Mouse (Mus musculus) embryonic fibroblast, embryonic 13.5 days (primary cell): Measurements from ENCODE around the gene Nbea. TPM values are rescaled to one million over a fixed set of nuclear protein-coding genes. Genes with fewer than 3 reads are reported as not detected.
A peak's percentile ranks its signal among the peaks of the same experiment; 100 is the strongest.

Experiments
- H3K27ac ChIP-seq: 2 replicates; pipeline ENCODE4 v1.5.1; 2012; ENCODE audit warnings: low read length, control low read depth, inconsistent platforms; ENCODE audit not compliant: insufficient read depth
- H3K4me1 ChIP-seq: 2 replicates; pipeline ENCODE4 v1.6.1; 2011; ENCODE audit warnings: low read length; ENCODE audit not compliant: control insufficient read depth, insufficient read depth
- H3K4me3 ChIP-seq: 2 replicates; pipeline ENCODE4 v1.5.1; 2011; ENCODE audit warnings: mild to moderate bottlenecking, control low read depth, low read length; ENCODE audit not compliant: insufficient read depth
- CTCF ChIP-seq: IDR thresholded peaks from 2 replicates; pipeline ENCODE4 v1.5.1; 2011; ENCODE audit warnings: mild to moderate bottlenecking, control low read depth, low read length, moderate library complexity, borderline replicate concordance; ENCODE audit not compliant: insufficient read depth
- POLR2A ChIP-seq: IDR thresholded peaks from 2 replicates; pipeline ENCODE4 v1.6.1; 2011; ENCODE audit warnings: low read depth, mild to moderate bottlenecking, control low read depth, low read length, moderate library complexity
- polyA plus RNA-seq: library from polyadenylated mRNA; stranded (reverse); fragments of >200 nt; gene quantifications from 2 replicates; pipeline ENCODE4 v1.2.4, GENCODE M21; 2011; ENCODE audit warnings: low read depth; ENCODE audit not compliant: missing spikeins, insufficient read length

Nbea gene
- polyA plus RNA-seq, 1 experiment, result 35.3 TPM

DNA sequence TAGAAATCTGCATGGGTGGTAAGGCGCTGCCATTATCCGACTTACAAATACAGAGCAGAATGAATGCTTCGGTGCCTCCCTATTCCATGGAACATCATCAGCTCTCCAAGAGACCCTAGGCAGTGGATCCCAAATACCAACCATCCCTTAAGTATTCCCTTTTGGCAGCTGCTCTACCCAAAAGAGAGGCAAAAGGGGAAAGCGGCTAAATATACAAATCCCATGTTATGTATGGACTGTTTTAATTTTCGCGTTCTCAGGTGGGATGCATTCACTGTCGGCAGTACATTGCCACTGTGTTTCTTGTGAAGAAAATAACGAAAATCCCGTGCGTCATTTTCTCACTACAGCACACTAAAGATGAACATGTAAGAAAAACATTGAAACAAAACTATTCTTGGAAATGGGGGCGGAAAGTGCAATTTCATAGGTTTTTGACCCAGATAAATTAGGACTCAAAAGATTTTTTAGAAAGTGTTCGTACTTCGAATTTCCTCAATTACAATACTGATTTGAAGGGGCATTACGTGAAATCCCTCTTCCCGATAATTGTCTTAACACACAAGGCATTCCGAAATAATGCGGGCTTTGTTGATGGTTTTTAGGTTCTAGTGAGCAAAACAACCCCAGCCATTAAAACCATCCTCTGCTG, 396.5 kb downstream of the Nbea start:
- Histone ChIP-seq H3K27ac (peak overlapping the region; percentile 37; the same call in 1 of the 2 replicates), H3K4me3 (peak overlapping the region; percentile 42), H3K4me1 (no peaks in the 10 kb centered on the region)
- no peak for TF ChIP-seq CTCF
- no peak for TF ChIP-seq POLR2A

DNA sequence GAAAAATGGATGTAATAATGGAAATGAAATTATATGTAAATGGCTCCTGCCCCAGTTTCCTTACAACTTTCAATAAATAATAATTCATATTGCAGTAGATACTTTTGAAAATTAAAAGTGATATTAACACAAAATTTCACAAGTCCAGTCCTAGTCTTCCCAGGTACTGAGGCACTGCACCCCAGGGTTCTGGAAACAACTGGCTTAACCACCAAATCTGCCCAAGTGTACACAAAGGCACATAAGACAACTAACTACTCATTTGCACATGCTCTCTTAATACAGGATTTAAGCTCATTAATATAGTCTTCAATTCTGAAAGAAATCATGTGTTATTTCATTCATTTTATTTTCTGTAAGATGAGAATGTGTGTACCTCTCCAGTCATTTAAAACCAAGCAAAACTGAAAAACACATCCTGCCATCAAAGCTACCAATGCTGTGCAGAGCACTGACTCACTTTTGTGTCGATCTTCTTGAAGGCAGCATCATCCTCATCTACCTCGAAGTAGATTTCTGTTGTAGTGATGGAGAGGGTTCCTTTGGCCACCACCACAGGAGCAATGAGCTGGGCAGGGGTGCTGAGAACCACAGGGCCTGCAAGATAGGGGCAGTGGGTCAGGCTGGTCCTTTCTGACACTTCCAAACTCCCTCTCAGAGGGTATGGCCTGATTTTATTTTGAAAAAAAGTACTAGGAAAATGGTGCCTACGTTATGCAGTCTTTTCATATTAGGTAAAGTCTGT, 397.3 kb downstream of the Nbea start:
- Histone ChIP-seq H3K4me1 (peaks cover 2% of the 10 kb centered on the region; the same call in 1 of the 2 replicates), H3K27ac (no peak overlapping the region), H3K4me3 (peak overlapping the region; percentile 27; the same call in 1 of the 2 replicates)
- TF ChIP-seq POLR2A (no peak), CTCF (no peak)

DNA sequence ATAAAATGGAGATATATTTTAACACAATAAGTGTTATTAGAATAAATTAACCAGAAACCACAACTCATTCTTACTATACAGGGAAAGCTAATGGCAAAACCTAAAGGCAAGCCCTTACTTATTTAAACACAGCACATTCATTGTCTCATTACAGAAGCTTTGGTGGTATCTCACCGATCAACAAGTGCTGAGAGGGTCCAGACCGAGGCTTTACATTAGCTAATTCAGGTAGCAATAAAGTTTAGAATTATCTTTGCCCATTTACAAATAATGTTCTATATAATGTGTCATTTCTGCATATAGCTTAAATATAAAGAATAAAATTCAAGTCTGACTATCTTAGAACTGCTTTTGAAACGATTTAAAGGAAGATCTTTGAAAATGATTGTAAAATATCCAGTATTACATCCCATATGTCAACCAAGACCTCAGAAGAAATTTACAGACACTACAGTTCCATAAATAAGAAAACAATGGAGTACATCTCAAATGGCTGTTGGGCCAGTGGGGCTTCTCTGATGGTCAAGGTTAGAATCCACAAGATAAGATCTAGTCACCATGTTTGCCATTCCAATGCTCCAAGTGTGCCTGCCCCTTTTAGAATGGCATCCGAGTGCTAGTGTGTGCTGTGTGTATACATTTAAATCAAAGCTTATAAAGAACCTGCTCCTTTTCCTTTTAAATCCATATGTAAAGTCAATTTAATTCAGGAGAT, 398.1 kb downstream of the Nbea start:
- TF ChIP-seq CTCF (no peak), POLR2A (no peak)
- Histone ChIP-seq H3K4me1 (peaks cover 2% of the 10 kb centered on the region; the same call in 1 of the 2 replicates), H3K4me3 (peak overlapping the region; percentile 37), H3K27ac (no peak overlapping the region)

DNA sequence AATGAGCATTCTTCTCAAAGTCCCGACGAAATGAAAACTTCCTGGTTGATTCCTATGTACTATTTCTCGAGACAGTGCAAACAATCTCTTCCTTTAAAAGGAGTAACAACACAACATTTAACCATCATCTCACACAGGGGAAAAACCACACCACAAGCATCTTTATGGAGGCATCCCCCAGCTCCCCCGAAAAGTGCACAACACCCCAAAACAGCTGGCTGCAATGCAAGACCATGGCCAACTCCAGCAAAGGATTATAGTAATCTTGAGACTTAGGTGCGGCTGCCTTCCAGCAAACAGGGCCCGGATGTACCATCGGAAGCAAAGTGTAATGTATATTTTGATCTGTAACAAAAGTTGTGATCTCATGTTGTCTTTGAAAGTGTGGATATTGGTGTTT, 399.4 kb downstream of the Nbea start:
- Histone ChIP-seq H3K27ac (peak overlapping the region; percentile 1; the same call in 1 of the 2 replicates), H3K4me3 (peak overlapping the region; percentile 44), H3K4me1 (peaks cover 2% of the 10 kb centered on the region; the same call in 1 of the 2 replicates)
- TF ChIP-seq POLR2A, result no peak
- TF ChIP-seq CTCF, result no peak

DNA sequence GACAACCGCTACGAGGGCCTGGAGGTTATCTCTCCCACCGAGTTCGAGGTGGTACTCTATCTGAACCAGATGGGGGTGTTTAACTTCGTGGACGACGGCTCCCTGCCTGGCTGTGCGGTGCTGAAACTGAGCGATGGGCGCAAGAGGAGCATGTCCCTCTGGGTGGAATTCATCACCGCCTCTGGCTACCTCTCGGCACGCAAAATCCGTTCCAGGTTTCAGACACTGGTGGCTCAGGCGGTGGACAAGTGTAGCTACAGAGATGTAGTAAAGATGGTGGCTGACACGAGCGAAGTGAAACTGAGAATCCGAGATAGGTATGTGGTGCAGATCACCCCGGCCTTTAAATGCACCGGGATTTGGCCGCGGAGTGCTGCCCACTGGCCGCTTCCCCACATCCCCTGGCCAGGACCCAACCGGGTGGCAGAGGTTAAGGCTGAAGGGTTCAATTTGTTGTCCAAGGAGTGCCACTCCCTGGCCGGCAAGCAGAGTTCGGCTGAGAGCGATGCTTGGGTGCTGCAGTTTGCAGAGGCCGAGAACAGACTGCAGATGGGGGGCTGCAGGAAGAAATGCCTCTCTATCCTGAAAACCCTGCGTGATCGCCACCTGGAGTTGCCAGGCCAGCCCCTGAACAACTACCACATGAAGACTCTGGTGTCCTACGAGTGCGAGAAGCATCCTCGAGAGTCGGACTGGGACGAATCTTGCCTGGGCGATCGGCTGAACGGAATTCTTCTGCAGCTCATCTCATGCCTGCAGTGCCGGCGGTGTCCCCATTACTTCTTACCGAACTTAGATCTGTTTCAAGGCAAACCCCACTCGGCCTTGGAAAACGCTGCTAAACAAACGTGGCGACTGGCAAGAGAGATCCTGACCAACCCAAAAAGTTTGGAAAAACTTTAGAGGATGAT, 400.1 kb downstream of the Nbea start:
- TF ChIP-seq CTCF, result no peak
- TF ChIP-seq POLR2A, result no peak
- H3K27ac ChIP-seq, result peak overlapping the region; percentile 1; the same call in 1 of the 2 replicates
- H3K4me3 ChIP-seq, result peak overlapping the region; percentile 44
- peaks cover 2% of the 10 kb centered on the region; the same call in 1 of the 2 replicates for H3K4me1 ChIP-seq

DNA sequence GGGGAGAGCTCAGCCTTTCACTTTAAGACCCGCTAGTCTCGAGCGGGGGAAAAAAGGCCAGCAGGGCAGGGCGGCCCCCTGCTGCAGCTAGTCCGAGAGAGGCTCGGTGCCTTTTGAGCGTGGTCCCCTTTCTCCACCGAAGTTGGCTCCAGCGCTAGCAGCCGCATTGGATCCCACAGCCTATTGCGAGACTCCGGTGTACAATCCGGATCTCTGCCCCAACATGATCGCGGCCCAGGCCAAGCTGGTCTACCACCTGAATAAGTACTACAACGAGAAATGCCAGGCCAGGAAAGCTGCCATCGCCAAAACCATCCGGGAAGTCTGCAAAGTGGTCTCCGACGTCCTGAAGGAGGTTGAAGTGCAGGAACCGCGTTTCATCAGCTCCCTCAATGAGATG, 400.7 kb downstream of the Nbea start:
- TF ChIP-seq POLR2A (no peak), CTCF (no peak)
- Histone ChIP-seq H3K4me3 (peak overlapping the region; percentile 44), H3K27ac (peak overlapping the region; percentile 1; the same call in 1 of the 2 replicates)

DNA sequence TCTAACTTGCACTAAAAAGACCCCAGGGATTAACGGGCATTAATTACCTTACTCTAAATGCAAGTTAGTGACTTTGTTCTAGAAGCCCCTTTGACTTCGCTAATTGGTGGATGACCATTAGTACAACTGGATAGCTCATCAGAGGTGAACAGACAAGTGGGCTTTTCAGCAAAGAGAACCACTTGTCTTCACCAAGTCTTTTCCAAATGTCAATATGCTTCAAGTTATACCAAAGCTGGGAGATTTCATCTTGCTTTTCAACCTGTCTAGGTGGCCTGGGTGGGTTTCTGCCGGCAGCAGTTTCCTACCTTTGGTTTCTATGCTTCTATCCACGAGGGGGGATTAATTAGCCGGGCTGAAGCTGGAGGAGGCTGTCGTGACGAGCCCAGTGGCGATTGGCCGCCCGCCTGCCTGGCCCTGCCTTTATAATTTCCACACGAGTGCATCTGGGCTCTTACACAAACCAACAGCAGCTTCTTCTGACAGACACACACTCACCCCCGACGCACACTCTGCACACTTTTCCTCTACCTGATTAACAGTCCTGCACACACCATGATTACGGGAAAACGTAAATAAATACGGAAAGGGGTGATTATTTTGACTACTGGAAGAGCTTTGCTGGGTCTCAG, 401.3 kb downstream of the Nbea start, which contains the start of gene Mab21l1:
TSS of gene Mab21l1 (plus strand) at position 455 of the 632 bp plus-strand sequence.
- no peak for TF ChIP-seq CTCF
- TF ChIP-seq POLR2A, result peak; percentile 89
- Histone ChIP-seq H3K27ac (peak within 1 kb of the TSS; percentile 1; the same call in 1 of the 2 replicates), H3K4me3 (peak within 1 kb of the TSS; percentile 44), H3K4me1 (peaks cover 2% of the 10 kb centered on the region; the same call in 1 of the 2 replicates)

More for the DNA sequence above, 400.7 kb downstream of the Nbea start:
- H3K4me1 ChIP-seq, result peaks cover 2% of the 10 kb centered on the region; the same call in 1 of the 2 replicates

DNA sequence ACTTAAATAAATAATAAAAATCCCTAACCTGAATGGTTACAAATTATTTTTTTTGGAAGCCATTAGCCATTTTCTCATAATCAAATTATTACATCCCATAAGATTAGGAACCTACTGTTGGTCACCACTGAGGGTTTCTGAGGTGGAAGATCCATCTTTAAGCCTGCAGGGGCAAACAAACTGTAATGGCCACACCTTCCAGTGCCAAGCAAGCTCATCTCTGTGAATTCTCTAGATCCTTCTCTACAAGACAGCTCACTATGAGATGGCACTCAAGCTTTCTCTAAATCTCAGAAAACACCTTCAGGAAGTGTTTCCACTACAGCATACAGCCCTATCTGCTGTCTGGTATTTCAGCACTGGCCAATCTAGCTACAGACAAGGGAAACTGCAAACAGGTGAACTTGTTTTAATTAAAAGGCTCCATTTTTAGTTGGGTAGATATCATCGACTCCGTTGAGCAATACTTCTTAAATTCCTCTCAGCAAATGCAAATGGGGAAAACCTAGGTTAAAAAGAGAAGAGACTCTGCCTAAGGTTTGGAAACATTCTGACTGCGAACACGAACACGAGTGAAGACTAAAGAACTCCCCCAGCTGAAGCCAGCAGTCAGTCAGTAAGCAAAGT, 402.0 kb downstream of the Nbea start:
- Histone ChIP-seq H3K4me3 (0 out of 2 replicates have a peak overlapping the region, but pooled peaks have one; percentile 7), H3K27ac (no peak overlapping the region), H3K4me1 (peaks cover 2% of the 10 kb centered on the region; the same call in 1 of the 2 replicates)
- TF ChIP-seq POLR2A (no peak), CTCF (no peak)
